Mouse (Mus musculus): ENCODE results near the gene Ndufaf8. TPM values are rescaled to one million over a fixed set of nuclear protein-coding genes. Genes with fewer than 3 reads are reported as not detected.
A peak's percentile ranks its signal among the peaks of the same experiment; 100 is the strongest.

Gene Ndufaf8
- polyA plus RNA-seq, 1 experiment, result 47.7 TPM

- WGBS, result 85% methylated on average over 3 of the region's 3 CpGs
- TF ChIP-seq CTCF (IDR thresholded peaks at IDR 0.05; ENCODE audit: borderline replicate concordance, control insufficient read depth, extremely low read depth, insufficient read depth, low read length, poor library complexity) (no peak), POLR2A (IDR thresholded peaks at IDR 0.05; ENCODE audit: control insufficient read depth, extremely low read depth, insufficient read depth, low read length, poor library complexity) (no peak)
- H3K27me3 ChIP-seq (ENCODE audit: control insufficient read depth, insufficient read depth, low read length), result no peaks in the 10 kb centered on the region
- no peak overlapping the region for H3K4me3 ChIP-seq (ENCODE audit: control insufficient read depth, insufficient read depth, low read length)
- no peaks in the 10 kb centered on the region for H3K4me1 ChIP-seq (replicated peaks; ENCODE audit: control insufficient read depth, insufficient read depth, low read length)
- DNase-seq, result no peak
- no peaks in the 10 kb centered on the region for H3K36me3 ChIP-seq (ENCODE audit: control insufficient read depth, insufficient read depth, low read length)
- no peak overlapping the region for H3K27ac ChIP-seq (ENCODE audit: control insufficient read depth, insufficient read depth, low read length)
These were observed 22.5 kb upstream of the Ndufaf8 start for GRCm38 (mm10) chr11:120076191-120076590.

DNA sequence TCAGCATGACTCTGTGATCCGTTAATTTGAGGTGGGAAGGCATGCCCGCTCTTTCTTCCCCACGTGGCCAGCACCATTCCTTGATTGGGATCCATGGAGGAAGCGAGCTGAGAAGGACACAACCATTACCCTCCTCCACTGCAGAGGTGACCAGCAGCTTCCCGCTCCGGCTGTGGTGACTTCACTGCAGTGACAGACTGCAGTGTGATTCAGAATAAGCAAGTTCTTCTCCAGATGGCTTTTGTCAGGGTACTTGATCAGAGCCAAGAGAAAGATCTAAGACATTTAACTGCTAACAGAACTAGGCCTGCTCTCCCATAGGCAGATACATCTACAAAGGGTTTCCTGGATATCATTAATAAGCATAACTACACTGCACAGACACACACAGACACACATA lies 18.4 kb upstream of the Ndufaf8 start:
- TF ChIP-seq CTCF (IDR thresholded peaks at IDR 0.05; ENCODE audit: borderline replicate concordance, control insufficient read depth, extremely low read depth, insufficient read depth, low read length, poor library complexity) (no peak), POLR2A (IDR thresholded peaks at IDR 0.05; ENCODE audit: control insufficient read depth, extremely low read depth, insufficient read depth, low read length, poor library complexity) (no peak)
- H3K27me3 ChIP-seq (ENCODE audit: control insufficient read depth, insufficient read depth, low read length), result no peaks in the 10 kb centered on the region
- no peak for DNase-seq
- H3K4me1 ChIP-seq (replicated peaks; ENCODE audit: control insufficient read depth, insufficient read depth, low read length), result no peaks in the 10 kb centered on the region
- no peak overlapping the region for H3K4me3 ChIP-seq (ENCODE audit: control insufficient read depth, insufficient read depth, low read length)
- WGBS, result 98% methylated on average over 6 of the region's 6 CpGs
- H3K36me3 ChIP-seq (ENCODE audit: control insufficient read depth, insufficient read depth, low read length), result no peaks in the 10 kb centered on the region
- H3K27ac ChIP-seq (ENCODE audit: control insufficient read depth, insufficient read depth, low read length), result no peak overlapping the region

DNA sequence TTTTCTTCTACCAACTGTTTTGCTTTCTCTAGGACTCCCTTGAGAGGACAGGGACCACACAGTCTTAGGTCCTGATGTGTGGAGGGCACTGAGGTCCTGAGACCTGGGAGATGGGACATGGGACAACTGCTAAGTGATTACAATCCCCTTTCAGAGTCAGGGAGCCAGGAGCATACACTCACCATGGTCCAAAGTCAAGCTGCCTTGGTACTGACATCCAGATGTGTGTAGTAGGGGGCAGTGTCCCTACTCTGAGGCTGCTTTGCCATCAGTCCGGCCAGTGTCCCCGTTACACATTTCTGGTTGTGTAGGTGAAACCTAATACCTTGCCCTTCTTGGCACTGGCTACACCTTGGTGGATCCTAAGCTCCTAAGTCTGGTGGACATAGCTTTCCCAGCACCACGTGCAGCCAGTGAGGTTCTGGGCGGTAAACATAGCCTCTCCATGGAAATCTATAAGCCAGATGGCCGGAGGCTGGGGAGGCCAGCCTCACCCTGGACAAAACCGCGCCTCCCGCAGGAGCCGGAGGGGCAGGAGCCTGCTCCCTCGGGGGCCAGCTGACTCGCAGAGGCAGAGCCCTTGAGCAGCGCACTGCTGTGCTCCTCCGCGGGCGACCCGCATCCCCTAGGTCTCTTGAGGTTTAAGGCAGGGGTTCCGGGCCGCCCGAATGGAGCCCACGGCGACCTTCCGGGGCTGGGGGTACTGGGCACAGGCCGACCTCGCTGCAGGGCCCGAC lies 12.7 kb upstream of the Ndufaf8 start:
- peaks cover 10% of the 10 kb centered on the region for H3K4me1 ChIP-seq (replicated peaks; ENCODE audit: control insufficient read depth, insufficient read depth, low read length)
- WGBS, result 1% methylated on average over 25 of the region's 25 CpGs
- DNase-seq, result no peak
- no peak overlapping the region for H3K27ac ChIP-seq (ENCODE audit: control insufficient read depth, insufficient read depth, low read length)
- no peaks in the 10 kb centered on the region for H3K27me3 ChIP-seq (ENCODE audit: control insufficient read depth, insufficient read depth, low read length)
- TF ChIP-seq POLR2A (IDR thresholded peaks at IDR 0.05; ENCODE audit: control insufficient read depth, extremely low read depth, insufficient read depth, low read length, poor library complexity) (no peak), CTCF (IDR thresholded peaks at IDR 0.05; ENCODE audit: borderline replicate concordance, control insufficient read depth, extremely low read depth, insufficient read depth, low read length, poor library complexity) (no peak)
- H3K36me3 ChIP-seq (ENCODE audit: control insufficient read depth, insufficient read depth, low read length), result no peaks in the 10 kb centered on the region
- peak overlapping the region; percentile 84 for H3K4me3 ChIP-seq (ENCODE audit: control insufficient read depth, insufficient read depth, low read length)

DNA sequence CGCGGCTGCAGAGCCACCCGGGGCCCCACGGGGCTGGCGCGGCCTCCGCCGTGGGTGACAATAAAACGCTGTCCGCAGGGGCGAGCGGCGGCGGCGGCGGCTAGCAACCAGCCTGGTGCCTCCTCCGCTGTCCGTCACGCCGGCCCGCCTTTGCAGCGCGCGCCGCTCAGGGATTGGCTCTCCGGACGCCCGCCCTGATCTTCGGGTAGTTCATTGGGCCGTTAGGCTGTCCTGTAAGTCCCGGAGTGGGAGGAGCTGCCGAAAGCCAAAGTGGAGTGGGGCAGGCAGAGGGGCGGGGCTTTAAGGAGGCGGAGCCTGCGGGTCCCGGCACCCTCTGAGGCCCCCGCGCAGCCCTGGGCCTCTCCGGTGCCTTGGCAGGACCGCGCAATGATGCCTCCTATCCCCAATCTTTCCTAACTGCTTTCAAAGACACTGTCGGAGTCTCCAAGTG lies 12.0 kb upstream of the Ndufaf8 start, which contains the start of gene Cep131:
TSS of gene Cep131 (minus strand) at position 126 of the 451 bp plus-strand sequence.
- H3K27ac ChIP-seq (ENCODE audit: control insufficient read depth, insufficient read depth, low read length), result no peak within 1 kb of the TSS
- TF ChIP-seq CTCF (IDR thresholded peaks at IDR 0.05; ENCODE audit: borderline replicate concordance, control insufficient read depth, extremely low read depth, insufficient read depth, low read length, poor library complexity) (peak; percentile 19; the same call in 1 of the 2 replicates), POLR2A (IDR thresholded peaks at IDR 0.05; ENCODE audit: control insufficient read depth, extremely low read depth, insufficient read depth, low read length, poor library complexity) (0 out of 2 replicates have a peak, but pooled peaks have one; percentile 44)
- H3K36me3 ChIP-seq (ENCODE audit: control insufficient read depth, insufficient read depth, low read length), result peaks cover 3% of the 10 kb centered on the region; the same call in 1 of the 2 replicates
- H3K4me3 ChIP-seq (ENCODE audit: control insufficient read depth, insufficient read depth, low read length), result peak within 1 kb of the TSS; percentile 84
- H3K4me1 ChIP-seq (replicated peaks; ENCODE audit: control insufficient read depth, insufficient read depth, low read length), result peaks cover 10% of the 10 kb centered on the region
- DNase-seq, result peak; percentile 99
- under 1% methylated on average over 42 of the region's 42 CpGs for WGBS
- H3K27me3 ChIP-seq (ENCODE audit: control insufficient read depth, insufficient read depth, low read length), result no peaks in the 10 kb centered on the region

DNA sequence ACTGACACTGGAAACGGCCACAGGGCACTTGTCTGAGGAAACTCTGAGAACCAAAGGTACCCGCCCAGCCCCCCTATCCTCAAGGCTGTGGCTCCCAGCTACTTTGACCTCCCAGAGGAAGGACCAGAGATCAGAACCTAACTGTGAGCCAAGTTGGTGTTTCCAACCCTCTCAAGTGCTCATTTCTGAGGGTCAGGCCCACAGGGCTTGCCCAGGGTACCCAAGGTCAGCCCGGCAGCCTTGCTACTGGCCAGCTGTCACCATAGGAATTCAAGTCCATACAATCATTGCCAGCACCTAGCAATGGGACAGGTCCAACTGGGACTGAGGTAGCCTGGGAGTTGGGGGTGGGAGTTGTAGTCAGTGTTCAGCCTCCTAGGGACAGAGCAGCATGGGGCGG lies 8.1 kb upstream of the Ndufaf8 start:
- WGBS, result 96% methylated on average over 4 of the region's 4 CpGs
- no peak overlapping the region for H3K4me3 ChIP-seq (ENCODE audit: control insufficient read depth, insufficient read depth, low read length)
- H3K27me3 ChIP-seq (ENCODE audit: control insufficient read depth, insufficient read depth, low read length), result no peaks in the 10 kb centered on the region
- DNase-seq, result no peak
- H3K4me1 ChIP-seq (replicated peaks; ENCODE audit: control insufficient read depth, insufficient read depth, low read length), result peaks cover 24% of the 10 kb centered on the region
- no peak overlapping the region for H3K27ac ChIP-seq (ENCODE audit: control insufficient read depth, insufficient read depth, low read length)
- H3K36me3 ChIP-seq (ENCODE audit: control insufficient read depth, insufficient read depth, low read length), result peaks cover 13% of the 10 kb centered on the region; the same call in 1 of the 2 replicates
- TF ChIP-seq POLR2A (IDR thresholded peaks at IDR 0.05; ENCODE audit: control insufficient read depth, extremely low read depth, insufficient read depth, low read length, poor library complexity), result no peak
- TF ChIP-seq CTCF (IDR thresholded peaks at IDR 0.05; ENCODE audit: borderline replicate concordance, control insufficient read depth, extremely low read depth, insufficient read depth, low read length, poor library complexity), result no peak

DNA sequence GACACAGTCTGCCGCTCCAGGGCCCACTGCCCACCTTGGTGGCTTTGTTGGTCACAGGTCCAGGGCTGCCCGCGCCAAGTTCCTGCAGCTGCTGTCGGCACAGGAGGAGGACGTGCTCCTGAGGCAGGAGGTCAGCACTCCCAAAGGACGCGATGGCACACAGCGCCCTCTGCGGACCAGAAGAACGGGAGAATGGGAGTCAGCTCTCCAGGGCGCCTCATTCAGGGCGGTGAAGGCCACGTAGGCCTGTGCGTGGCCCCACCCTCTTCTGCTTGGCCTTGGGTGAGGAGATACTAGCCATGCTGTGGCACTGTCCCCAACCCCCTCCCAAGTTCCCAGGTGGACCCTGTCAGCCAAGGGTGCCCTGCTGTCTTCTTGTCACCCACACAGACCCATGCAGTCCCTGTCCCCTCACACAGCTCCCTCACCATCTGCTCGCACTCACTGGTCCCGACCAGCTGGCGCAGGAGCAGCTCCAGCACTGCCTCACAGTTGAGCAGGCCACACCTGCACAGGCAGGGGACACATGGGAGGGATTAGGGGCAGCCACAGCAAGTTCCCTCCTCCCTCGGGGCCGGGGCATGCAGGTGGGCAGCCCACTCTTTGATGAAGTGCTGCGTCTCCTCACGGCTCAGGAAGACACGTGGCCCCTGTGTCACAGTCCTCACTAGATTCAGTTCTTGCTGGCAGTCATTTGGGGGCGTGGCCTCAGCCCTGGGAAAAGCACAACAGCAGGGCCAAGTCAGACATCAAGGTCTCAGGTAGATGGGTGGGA lies 5.7 kb upstream of the Ndufaf8 start:
- Histone ChIP-seq H3K36me3 (ENCODE audit: control insufficient read depth, insufficient read depth, low read length) (peaks cover 13% of the 10 kb centered on the region; the same call in 1 of the 2 replicates), H3K27ac (ENCODE audit: control insufficient read depth, insufficient read depth, low read length) (no peak overlapping the region), H3K4me1 (replicated peaks; ENCODE audit: control insufficient read depth, insufficient read depth, low read length) (peaks cover 20% of the 10 kb centered on the region), H3K27me3 (ENCODE audit: control insufficient read depth, insufficient read depth, low read length) (no peaks in the 10 kb centered on the region), H3K4me3 (ENCODE audit: control insufficient read depth, insufficient read depth, low read length) (no peak overlapping the region)
- TF ChIP-seq POLR2A (IDR thresholded peaks at IDR 0.05; ENCODE audit: control insufficient read depth, extremely low read depth, insufficient read depth, low read length, poor library complexity), result no peak
- 66% methylated on average over 23 of the region's 23 CpGs for WGBS
- peak; percentile 44 for DNase-seq

All from thymus, adult 2 months (tissue).